Mouse (Mus musculus): ENCODE data around the gene Mcub.

The Mcub gene

DNA sequence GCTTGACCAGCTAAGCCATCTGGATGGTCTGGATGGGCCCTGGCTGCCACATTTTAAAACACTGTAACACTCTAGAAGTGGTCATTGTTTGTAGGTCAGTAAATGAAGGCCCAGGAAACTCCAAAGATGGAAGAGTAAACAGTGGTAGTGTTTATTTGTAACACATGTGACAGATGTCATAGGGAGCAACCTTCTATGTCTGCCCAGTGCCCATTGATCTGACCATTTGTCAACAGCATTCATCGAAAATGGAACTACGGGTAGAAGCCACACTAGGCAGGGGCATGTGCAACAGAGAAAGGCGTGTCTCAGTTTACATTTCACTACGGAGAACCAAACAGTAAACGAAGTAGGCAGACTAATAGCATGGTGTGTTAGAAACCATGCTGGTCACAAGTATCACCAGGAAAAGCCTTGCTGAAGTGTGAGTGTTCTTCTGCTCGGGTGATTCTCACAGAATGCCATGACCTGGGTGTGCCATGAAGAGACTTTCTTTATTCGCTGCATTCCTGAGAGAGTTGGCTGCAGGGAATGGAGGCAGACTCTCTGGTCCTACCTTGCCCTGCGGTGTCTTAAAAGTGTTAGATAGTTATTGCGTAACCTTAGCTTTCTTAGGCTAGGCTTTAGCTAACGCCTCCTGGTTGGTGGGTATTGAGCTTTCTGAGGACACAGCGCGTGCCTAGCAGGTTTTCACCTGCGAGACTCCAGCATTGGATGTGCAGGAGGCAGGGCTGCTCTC is 82.1 kb downstream of the Mcub start:
- no peak for DNase-seq

DNA sequence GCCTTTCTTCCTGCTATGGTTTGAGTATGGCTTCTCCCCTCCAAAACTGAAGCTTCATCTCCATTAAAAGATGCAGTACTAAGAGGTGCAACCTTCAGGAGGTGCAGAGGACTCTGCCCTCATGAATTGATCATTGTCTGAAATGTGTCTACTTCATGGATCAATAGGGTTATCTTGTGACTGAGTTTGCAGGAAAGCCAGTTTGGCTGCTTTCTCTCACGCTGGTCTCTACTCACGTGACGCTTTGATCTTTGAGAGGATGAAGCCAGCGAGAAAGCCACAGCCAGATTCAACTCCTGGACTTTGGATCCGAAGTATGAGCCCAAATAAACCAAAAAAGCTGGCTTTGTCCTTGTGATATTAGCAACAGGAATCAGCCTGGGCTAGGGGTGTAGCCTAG is 83.6 kb downstream of the Mcub start:
- peak; percentile 29 to 36 for DNase-seq

DNA sequence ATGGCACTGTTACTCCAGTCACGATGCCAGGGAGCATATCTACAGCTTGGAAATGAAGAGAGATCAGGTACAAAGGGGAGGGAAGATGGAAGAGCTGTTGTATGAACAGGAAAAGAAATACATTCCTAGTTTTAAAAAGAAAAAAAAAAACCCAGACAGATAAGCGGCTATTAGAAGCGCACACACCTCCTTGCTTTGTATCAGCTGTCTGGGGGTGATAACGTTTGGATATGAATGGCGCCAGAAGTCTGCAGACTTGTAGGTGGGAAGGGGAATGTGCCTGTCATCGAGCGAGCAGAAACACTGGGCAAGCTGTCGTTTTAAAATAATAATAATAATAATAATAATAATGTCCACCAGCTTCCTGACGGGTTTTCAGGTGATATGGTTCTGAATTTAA is 84.4 kb downstream of the Mcub start:
- DNase-seq: no peak

DNA sequence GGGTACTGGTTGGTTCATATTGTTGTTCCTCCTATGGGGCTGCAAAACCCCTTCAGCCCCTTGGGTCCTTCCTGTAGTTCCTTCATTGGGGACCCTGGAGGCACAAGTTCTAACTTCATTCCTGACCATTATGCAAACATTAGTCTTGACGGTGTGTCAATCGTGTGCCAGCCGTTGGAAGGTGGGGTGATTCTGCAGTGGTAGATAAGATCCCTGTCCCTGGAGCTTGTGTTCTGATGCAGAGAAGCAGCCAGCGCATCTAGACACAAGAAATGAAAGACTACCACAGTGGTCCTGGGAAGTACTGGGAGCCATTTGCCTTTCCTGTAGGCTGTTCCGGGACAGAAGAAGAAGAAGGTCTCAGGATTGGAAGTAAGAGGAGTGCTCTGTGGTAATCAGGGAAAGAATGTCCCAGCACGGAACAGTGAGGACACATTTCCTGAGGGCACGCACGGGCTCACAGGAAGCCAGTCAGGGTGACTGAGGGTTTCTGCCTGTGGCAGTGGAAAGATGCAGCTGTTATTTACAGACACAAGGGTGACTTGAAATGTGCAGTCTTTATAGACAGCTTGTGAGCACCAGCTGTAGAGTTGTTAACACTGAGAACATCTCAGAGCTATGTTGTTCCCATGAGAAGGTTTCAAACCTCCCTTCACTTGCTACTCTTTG is 88.9 kb downstream of the Mcub start:
- DNase-seq: no peak

DNA sequence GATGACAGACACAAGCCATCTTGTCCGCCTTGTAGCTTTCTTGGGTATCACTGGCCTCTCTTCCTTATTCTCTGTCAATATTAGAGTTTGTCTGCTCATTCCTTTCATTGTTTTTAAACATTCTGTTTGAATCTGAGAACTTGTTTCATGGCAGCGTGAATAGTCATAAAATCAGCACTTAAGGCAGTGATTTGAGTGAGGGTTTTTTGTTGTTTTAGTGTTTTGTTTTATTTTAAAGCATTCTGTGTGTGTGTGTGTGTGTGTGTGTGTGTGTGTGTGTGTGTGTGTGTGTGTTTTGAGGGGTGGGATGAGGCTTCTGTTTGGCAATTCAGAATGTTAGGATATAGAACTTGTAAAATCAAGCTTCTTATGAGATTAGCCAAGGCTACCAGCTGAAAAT is 90.1 kb downstream of the Mcub start:
- DNase-seq: no peak

DNA sequence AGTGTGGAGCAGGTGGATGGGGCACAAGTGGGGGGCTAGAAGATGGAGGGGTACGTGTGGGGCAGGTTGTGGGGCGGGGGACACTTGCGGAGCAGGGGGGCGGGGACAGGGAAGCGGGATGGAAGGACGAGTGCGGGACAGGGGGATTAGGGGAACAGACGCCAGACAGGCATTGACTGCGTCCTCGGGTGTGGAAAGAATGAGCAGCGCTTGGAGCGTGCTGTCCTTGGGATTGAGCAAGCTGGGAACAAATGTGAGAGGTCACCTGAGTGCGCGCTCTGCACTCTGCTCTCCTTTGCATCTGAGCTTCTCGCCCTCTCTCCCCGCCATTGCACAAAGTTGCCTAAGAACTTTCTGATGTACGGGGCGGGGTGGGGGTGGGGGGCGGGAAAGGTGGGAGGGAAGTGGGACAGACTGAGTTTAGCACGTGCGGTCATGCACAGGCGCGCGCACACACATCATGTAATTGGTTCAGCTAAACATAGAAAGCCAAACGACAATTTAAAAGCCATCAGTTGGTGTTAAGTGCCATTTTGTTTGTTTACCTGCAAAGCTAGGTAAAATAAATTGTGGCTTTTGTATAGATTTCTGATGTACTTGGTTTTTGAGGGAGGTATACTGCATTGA is 90.8 kb downstream of the Mcub start:
- peak; percentile 62 to 64 for DNase-seq

DNA sequence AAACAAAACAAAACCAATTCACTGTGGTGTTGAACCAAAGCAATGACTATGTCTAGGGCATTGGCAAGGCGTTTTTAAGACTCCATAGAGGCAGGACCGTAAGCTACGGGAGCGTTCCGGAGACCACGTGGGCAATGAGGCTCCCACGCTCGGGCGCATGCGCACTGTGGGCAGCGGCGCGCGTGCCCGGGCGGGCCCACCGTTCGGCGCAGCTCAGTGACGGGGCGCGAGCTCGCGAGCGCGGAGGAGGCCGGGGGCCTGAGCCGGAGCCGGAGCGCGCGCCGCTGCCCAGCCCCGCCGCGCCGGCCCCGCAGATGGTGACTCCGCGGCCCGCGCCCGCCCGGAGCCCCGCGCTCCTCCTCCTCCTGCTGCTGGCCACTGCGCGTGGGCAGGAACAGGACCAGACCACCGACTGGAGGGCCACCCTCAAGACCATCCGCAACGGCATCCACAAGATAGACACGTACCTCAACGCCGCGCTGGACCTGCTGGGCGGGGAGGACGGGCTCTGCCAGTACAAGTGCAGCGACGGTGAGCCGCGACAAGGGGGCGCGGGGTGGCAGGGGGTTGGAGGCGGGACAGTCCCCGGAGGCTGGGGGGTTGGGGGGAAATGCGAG is 91.5 kb downstream of the Mcub start, which contains the start of gene Pla2g12a:
Pla2g12a (plus strand) TSS at position 202 of the 617 bp plus-strand sequence.
- DNase-seq: peak; percentile 90 to 94

DNA sequence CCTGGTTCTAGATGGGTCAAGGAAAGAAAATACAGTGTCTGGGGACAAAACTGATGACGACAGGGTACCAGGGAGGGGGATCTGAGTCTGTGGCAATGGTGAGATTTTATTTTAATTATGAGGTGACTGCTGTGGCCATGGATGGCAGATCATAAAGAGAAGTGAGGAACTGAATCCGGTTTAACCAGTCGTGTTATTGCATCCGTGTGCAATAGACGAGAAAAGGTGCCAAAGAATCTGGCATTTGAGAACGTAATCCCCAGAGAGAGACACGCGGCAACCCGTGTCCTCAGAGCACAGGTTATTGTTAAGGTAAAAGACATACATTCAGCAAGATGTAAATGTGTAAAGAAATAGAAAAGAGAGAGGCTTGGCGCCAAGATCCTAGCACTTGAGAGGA is 92.7 kb downstream of the Mcub start:
- no peak for DNase-seq

All from kidney, postnatal 36 days (tissue).